Comparison of ENCODE assay signal across 12 mouse cellular contexts in the genomic region with DNA sequence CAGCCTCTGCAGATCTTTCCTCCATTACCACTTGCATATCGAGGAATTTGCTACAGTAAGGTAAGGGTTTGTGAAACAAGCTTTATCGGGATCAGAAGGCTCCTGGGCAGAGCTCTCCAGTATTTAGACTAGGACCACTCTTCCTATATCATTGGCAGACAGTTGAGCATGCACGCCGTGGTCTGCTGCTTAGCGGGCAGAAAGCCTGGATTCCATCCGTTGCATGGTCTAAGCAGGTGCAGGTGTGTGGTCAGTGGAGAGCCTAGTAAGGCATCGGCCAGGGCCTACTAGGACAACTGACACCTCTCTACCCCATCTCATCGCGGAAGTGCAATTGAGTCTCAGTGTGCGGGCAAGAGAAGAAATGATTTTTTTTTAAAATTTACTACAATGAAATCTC. TPM values are rescaled to one million over a fixed set of nuclear protein-coding genes. Genes with fewer than 3 reads are reported as not detected.
A peak's percentile ranks its signal among the peaks of the same experiment; 100 is the strongest.
DNase-seq lines count a peak whose midpoint lies in the region; ATAC-seq and TF ChIP-seq lines count a peak whose summit lies in the region.
"Had no signal": no experiment of that assay in that cellular context is flagged by ENCODE, and none has a peak within 500 bp of the region (broad histone marks: within the 10 kb centered on the region; RNA-seq: fewer than 3 reads in every experiment).

No protein-coding gene starts in this region.

- intact Hi-C loops in heart, adult 2 months (cut with DNase I): no loop called here
- intact Hi-C loops in left cerebral cortex, postnatal 14 days (cut with DNase I): no loop called here

- no peak overlapping the region for H3K4me3 ChIP-seq in heart, postnatal 0 days (ENCODE audit: low read depth, low read length)
- no peak overlapping the region for H3K4me3 ChIP-seq in heart, adult 2 months
- H3K4me3 ChIP-seq in embryonic facial prominence, embryonic 11.5 days (ENCODE audit: low read depth, low read length): no peak overlapping the region
- no peak overlapping the region; the same call in 1 of the 2 replicates for H3K4me3 ChIP-seq in hindbrain, embryonic 11.5 days (ENCODE audit: low read depth, low read length)
- 0 out of 2 replicates have a peak overlapping the region, but pooled peaks have one; percentile 15 for H3K4me3 ChIP-seq in midbrain, embryonic 15.5 days
- no peak overlapping the region for H3K4me3 ChIP-seq in liver, postnatal 0 days (ENCODE audit: low read depth, low read length)
- H3K4me3 ChIP-seq: erythroblast, embryonic 14.5 days had no signal

- no peak overlapping the region for H3K9ac ChIP-seq in heart, postnatal 0 days (replicated peaks; ENCODE audit: low read depth, low read length)
- no peak overlapping the region for H3K9ac ChIP-seq in heart, adult 2 months (ENCODE audit: low read depth, low read length)
- H3K9ac ChIP-seq in embryonic facial prominence, embryonic 11.5 days (replicated peaks; ENCODE audit: low read length): no peak overlapping the region; the same call in 1 of the 2 replicates
- peak overlapping the region; percentile 37; the same call in 1 of the 2 replicates for H3K9ac ChIP-seq in hindbrain, embryonic 11.5 days (ENCODE audit: low read depth, low read length)
- no peak overlapping the region for H3K9ac ChIP-seq in midbrain, embryonic 15.5 days
- H3K9ac ChIP-seq in liver, postnatal 0 days (replicated peaks): no peak overlapping the region

- H3K27me3 ChIP-seq in heart, postnatal 0 days (ENCODE audit: control insufficient read depth, insufficient read depth, low read length): no peaks in the 10 kb centered on the region
- no peaks in the 10 kb centered on the region for H3K27me3 ChIP-seq in heart, adult 2 months (ENCODE audit: control insufficient read depth, insufficient read depth, low read length)
- no peaks in the 10 kb centered on the region for H3K27me3 ChIP-seq in embryonic facial prominence, embryonic 11.5 days (ENCODE audit: control insufficient read depth, insufficient read depth, low read length)
- H3K27me3 ChIP-seq in hindbrain, embryonic 11.5 days (ENCODE audit: control insufficient read depth, insufficient read depth, low read length): no peaks in the 10 kb centered on the region
- H3K27me3 ChIP-seq in midbrain, embryonic 15.5 days (replicated peaks): peaks cover 6% of the 10 kb centered on the region; the same call in 1 of the 2 replicates
- no peaks in the 10 kb centered on the region for H3K27me3 ChIP-seq in liver, postnatal 0 days (ENCODE audit: insufficient read depth, low read length)

- H3K4me2 ChIP-seq in heart, postnatal 0 days (ENCODE audit: low read depth, low read length): peak overlapping the region; percentile 21
- peak overlapping the region; percentile 23; the same call in 1 of the 2 replicates for H3K4me2 ChIP-seq in embryonic facial prominence, embryonic 11.5 days (ENCODE audit: low read depth, low read length)
- peak overlapping the region; percentile 46 for H3K4me2 ChIP-seq in hindbrain, embryonic 11.5 days (replicated peaks; ENCODE audit: low read depth, low read length)
- H3K4me2 ChIP-seq in midbrain, embryonic 15.5 days: peak overlapping the region; percentile 42
- no peak overlapping the region for H3K4me2 ChIP-seq in liver, postnatal 0 days (ENCODE audit: low read depth, low read length)
- H3K4me2 ChIP-seq: liver, embryonic 11.5 days had no signal

- no peak overlapping the region for H3K27ac ChIP-seq in heart, postnatal 0 days (ENCODE audit: low read depth)
- H3K27ac ChIP-seq in heart, adult 2 months: no peak overlapping the region
- H3K27ac ChIP-seq in embryonic facial prominence, embryonic 11.5 days (replicated peaks; ENCODE audit: low read depth, low read length): no peak overlapping the region
- H3K27ac ChIP-seq in hindbrain, embryonic 11.5 days (ENCODE audit: low read depth, low read length): 0 out of 2 replicates have a peak overlapping the region, but pooled peaks have one; percentile 10
- peak overlapping the region; percentile 35 for H3K27ac ChIP-seq in midbrain, embryonic 15.5 days
- no peak overlapping the region for H3K27ac ChIP-seq in liver, postnatal 0 days (ENCODE audit: low read depth)

- no peak for DNase-seq in heart, postnatal 0 days (ENCODE audit: low spot score)
- DNase-seq in heart, adult 2 months: no peak
- no peak for DNase-seq in embryonic facial prominence, embryonic 11.5 days (ENCODE audit: low spot score)
- DNase-seq in hindbrain, embryonic 11.5 days (ENCODE audit: low spot score): peak; percentile 46
- no peak for DNase-seq in left cerebral cortex, postnatal 14 days (ENCODE audit: low spot score in 2 of 2)
- DNase-seq in liver, postnatal 0 days: no peak

- TF ChIP-seq EP300 in heart, postnatal 0 days (IDR thresholded peaks at IDR 0.05; ENCODE audit: low read depth): no peak
- TF ChIP-seq EP300 in heart, adult 2 months (IDR thresholded peaks at IDR 0.05; ENCODE audit: insufficient read depth, low read depth, low read length): no peak
- TF ChIP-seq EP300 in liver, postnatal 0 days (IDR thresholded peaks at IDR 0.05; ENCODE audit: low read depth): no peak

- no peaks in the 10 kb centered on the region for H3K4me1 ChIP-seq in heart, postnatal 0 days (ENCODE audit: control insufficient read depth, insufficient read depth)
- H3K4me1 ChIP-seq in heart, adult 2 months (ENCODE audit: control insufficient read depth, insufficient read depth, low read length): no peaks in the 10 kb centered on the region
- H3K4me1 ChIP-seq in embryonic facial prominence, embryonic 11.5 days (ENCODE audit: control insufficient read depth, insufficient read depth, low read length): no peaks in the 10 kb centered on the region
- H3K4me1 ChIP-seq in hindbrain, embryonic 11.5 days (replicated peaks; ENCODE audit: control insufficient read depth, insufficient read depth, low read length): 0 out of 2 replicates have a peak, but pooled peaks cover 7% of the 10 kb centered on the region
- H3K4me1 ChIP-seq in midbrain, embryonic 15.5 days: peaks cover 19% of the 10 kb centered on the region
- H3K4me1 ChIP-seq in liver, postnatal 0 days (ENCODE audit: insufficient read depth): no peaks in the 10 kb centered on the region

- no peaks in the 10 kb centered on the region for H3K79me2 ChIP-seq in heart, adult 2 months (replicated peaks; ENCODE audit: control insufficient read depth, insufficient read depth, low read length)

- no peak for ATAC-seq in heart, postnatal 0 days (ENCODE audit: insufficient read depth, low read depth)
- ATAC-seq in embryonic facial prominence, embryonic 11.5 days (replicated peaks; ENCODE audit: insufficient number of reproducible peaks, low FRiP score, low TSS enrichment, low read depth): 0 out of 2 replicates have a peak, but pooled peaks have one; percentile 36
- ATAC-seq in hindbrain, embryonic 11.5 days (ENCODE audit: low FRiP score): peak; percentile 43
- peak; percentile 70 for ATAC-seq in midbrain, embryonic 15.5 days (replicated peaks)
- ATAC-seq in liver, postnatal 0 days: no peak
- no peak for ATAC-seq in granulocyte monocyte progenitor cell, adult 5-6 weeks (replicated peaks; ENCODE audit: poor library complexity, severe bottlenecking)
- ATAC-seq: CD4-positive, CD25-positive, alpha-beta regulatory T cell, adult 4 months had no signal

- no peaks in the 10 kb centered on the region for H3K36me3 ChIP-seq in heart, postnatal 0 days (replicated peaks; ENCODE audit: control insufficient read depth, insufficient read depth, low read length)
- no peaks in the 10 kb centered on the region for H3K36me3 ChIP-seq in heart, adult 2 months (ENCODE audit: control insufficient read depth, insufficient read depth, low read length)
- no peaks in the 10 kb centered on the region for H3K36me3 ChIP-seq in embryonic facial prominence, embryonic 11.5 days (replicated peaks; ENCODE audit: control insufficient read depth, insufficient read depth, low read depth, low read length)
- no peaks in the 10 kb centered on the region for H3K36me3 ChIP-seq in hindbrain, embryonic 11.5 days (ENCODE audit: control insufficient read depth, insufficient read depth, low read length)
- H3K36me3 ChIP-seq in midbrain, embryonic 15.5 days (replicated peaks): no peaks in the 10 kb centered on the region
- H3K36me3 ChIP-seq in liver, postnatal 0 days (replicated peaks; ENCODE audit: insufficient read depth, low read length): no peaks in the 10 kb centered on the region

- TF ChIP-seq CTCF in heart, postnatal 0 days (IDR thresholded peaks at IDR 0.05; ENCODE audit: low read depth): no peak
- TF ChIP-seq CTCF in heart, adult 2 months (IDR thresholded peaks at IDR 0.05): no peak
- no peak for TF ChIP-seq CTCF in liver, postnatal 0 days (IDR thresholded peaks at IDR 0.05; ENCODE audit: low read depth)

- no peaks in the 10 kb centered on the region for H3K9me3 ChIP-seq in heart, postnatal 0 days (replicated peaks; ENCODE audit: control insufficient read depth, low read length)
- H3K9me3 ChIP-seq in embryonic facial prominence, embryonic 11.5 days (replicated peaks; ENCODE audit: control insufficient read depth, low read length): no peaks in the 10 kb centered on the region
- H3K9me3 ChIP-seq in hindbrain, embryonic 11.5 days (ENCODE audit: control insufficient read depth, low read length): no peaks in the 10 kb centered on the region
- H3K9me3 ChIP-seq in midbrain, embryonic 15.5 days: no peaks in the 10 kb centered on the region
- no peaks in the 10 kb centered on the region for H3K9me3 ChIP-seq in liver, postnatal 0 days (ENCODE audit: low read length)

- TF ChIP-seq POLR2A in heart, adult 2 months (IDR thresholded peaks at IDR 0.05; ENCODE audit: insufficient read depth, low read depth, low read length): no peak

- WGBS in heart, postnatal 0 days: 37% methylated on average over 10 of the region's 10 CpGs
- 41% methylated on average over 10 of the region's 10 CpGs for WGBS in heart, adult 2 months
- WGBS in embryonic facial prominence, embryonic 11.5 days: 16% methylated on average over 10 of the region's 10 CpGs
- whole genome bisulfite sequencing in hindbrain, embryonic 11.5 days: 15% methylated on average over 10 of the region's 10 CpGs
- 5% methylated on average over 10 of the region's 10 CpGs for WGBS in midbrain, embryonic 15.5 days
- WGBS in liver, postnatal 0 days (ENCODE audit: insufficient replicate concordance): 41% methylated on average over 10 of the region's 10 CpGs

RNA-seq across cellular contexts. Expression of a gene that starts 41.2 kb away (rescaled TPM):
- total RNA-seq in heart, postnatal 0 days (2014; rRNA removed; ENCODE audit: low replicate concordance): not detected in 2 replicates
- not detected in 2 replicates for polyA plus RNA-seq in heart, postnatal 0 days (2015; fragmentation: Nextera tagmentation; extraction: Ambion mirVana)
- not detected for total RNA-seq in heart, adult 2 months (2021)
- polyA plus RNA-seq in heart, adult 2 months (2012; rRNA removed): not detected in 2 replicates
- 1.0 and 1.4 TPM in 2 replicates for polyA plus RNA-seq in embryonic facial prominence, embryonic 11.5 days (2014; fragmentation: Nextera tagmentation; extraction: Ambion mirVana)
- 5.2 and 6.9 TPM in 2 replicates for polyA plus RNA-seq in hindbrain, embryonic 11.5 days (2014; fragmentation: Nextera tagmentation; extraction: Ambion mirVana)
- polyA plus RNA-seq in midbrain, embryonic 15.5 days (2015; fragmentation: Nextera tagmentation; extraction: Ambion mirVana): 9.3 and 12.5 TPM in 2 replicates
- not detected for total RNA-seq in left cerebral cortex, postnatal 14 days (2021)
- polyA plus RNA-seq in liver, postnatal 0 days (2015; fragmentation: Nextera tagmentation; extraction: Ambion mirVana): not detected in 2 replicates
- not detected in 2 replicates for total RNA-seq in granulocyte monocyte progenitor cell, adult 5-6 weeks (2014; fragmentation: Nextera tagmentation)
- not detected in 2 replicates for total RNA-seq in granulocyte monocyte progenitor cell, adult 5-6 weeks (2017)
- total RNA-seq: monocyte, adult 5-6 weeks had no signal
- polyA plus RNA-seq: CD4-positive, CD25-positive, alpha-beta regulatory T cell, adult 4 months; erythroblast, embryonic 14.5 days had no signal

Comparison
In these comparisons a context has a peak if more than half of its experiments do, and no peak if none do; other contexts are left out.
1. ATAC-seq: peak in embryonic facial prominence, embryonic 11.5 days (single experiment), hindbrain, embryonic 11.5 days (single experiment) and midbrain, embryonic 15.5 days (single experiment); none in heart, postnatal 0 days (single experiment), liver, postnatal 0 days (single experiment) and granulocyte monocyte progenitor cell, adult 5-6 weeks (single experiment).
2. H3K27ac ChIP-seq: peak in hindbrain, embryonic 11.5 days (single experiment) and midbrain, embryonic 15.5 days (single experiment); none in heart, postnatal 0 days (single experiment), heart, adult 2 months (single experiment), embryonic facial prominence, embryonic 11.5 days (single experiment) and liver, postnatal 0 days (single experiment).